Mouse (Mus musculus) lung, embryonic 14.5 days (tissue): ENCODE results near the gene Olfr1084. TPM values are rescaled to one million over a fixed set of nuclear protein-coding genes. Genes with fewer than 3 reads are reported as not detected.
"Not testable (repeated sequence)": the region's sequence is repeated elsewhere in the genome, so short reads cannot be mapped to it uniquely, and the experiment has no call there.

Experiments
- ATAC-seq: fragments of 200-750 bp; cut with Nextera tagmentation; 2 replicates; pipeline ENCODE4 v1.8.0; 2017; ENCODE audit warnings: mild to moderate bottlenecking, moderate TSS enrichment, moderate library complexity; ENCODE audit not compliant: insufficient read depth
- DNase-seq: peaks from one replicate; pipeline ENCODE4 v3.0.0-alpha.2; 2015
- H3K27ac ChIP-seq: fragments of 300-500 bp; sonication (generic); 2 replicates; pipeline ENCODE4 v1.5.1; 2014; ENCODE audit warnings: low read depth, mild to moderate bottlenecking, moderate library complexity
- H3K27me3 ChIP-seq: fragments of 300-500 bp; sonication (generic); 2 replicates; pipeline ENCODE4 v1.6.1; 2014; ENCODE audit warnings: low read length, control low read depth; ENCODE audit not compliant: insufficient read depth
- H3K36me3 ChIP-seq: fragments of 300-500 bp; sonication (generic); 2 replicates; pipeline ENCODE4 v1.6.1; 2014; ENCODE audit warnings: control low read depth; ENCODE audit not compliant: insufficient read depth
- H3K4me1 ChIP-seq: fragments of 300-500 bp; sonication (generic); 2 replicates; pipeline ENCODE4 v1.6.1; 2014; ENCODE audit warnings: antibody characterized with exemption, control low read depth; ENCODE audit not compliant: insufficient read depth
- H3K4me2 ChIP-seq: fragments of 300-500 bp; sonication (generic); 2 replicates; pipeline ENCODE4 v1.6.1; 2014; ENCODE audit warnings: mild to moderate bottlenecking
- H3K4me3 ChIP-seq: fragments of 300-500 bp; sonication (generic); 2 replicates; pipeline ENCODE4 v1.5.1; 2014; ENCODE audit warnings: low read depth, low read length
- H3K9ac ChIP-seq: fragments of 300-500 bp; sonication (generic); 2 replicates; pipeline ENCODE4 v1.6.1; 2014
- H3K9me3 ChIP-seq: fragments of 300-500 bp; sonication (generic); 2 replicates; pipeline ENCODE4 v1.6.1; 2016; ENCODE audit warnings: low read depth, low read length, control low read depth
- CTCF ChIP-seq: IDR thresholded peaks from 2 replicates; pipeline ENCODE4 v1.5.1; 2016; ENCODE audit warnings: antibody characterized with exemption, low read depth
- WGBS: fragments of 180-500 bp; shearing (Covaris S2); extraction: QIAGEN DNeasy Blood & Tissue Kit; methylation state at CpG from one replicate; pipeline ENCODE4 v1.1.7; 2014; 5-methylcytosine and 5-hydroxymethylcytosine counted together
- polyA plus RNA-seq: library from polyadenylated mRNA; unstranded; fragments of >200 nt; fragmentation: Nextera tagmentation; extraction: Ambion mirVana; gene quantifications from 2 replicates; pipeline ENCODE4 v1.2.1, GENCODE M21; 2014

Gene Olfr1084
- not detected in 2 replicates for polyA plus RNA-seq

GRCm38 (mm10) chr2:86639625-86640024 lies at the start of gene Olfr1084:
Olfr1084 (minus strand) TSS chr2:86639725.
- H3K9ac ChIP-seq, H3K4me1 ChIP-seq, H3K9me3 ChIP-seq, H3K27me3 ChIP-seq, H3K27ac ChIP-seq, H3K4me3 ChIP-seq, H3K4me2 ChIP-seq, H3K36me3 ChIP-seq, DNase-seq, ATAC-seq: not testable (repeated sequence)
- 78% methylated on average over 1 of the region's 1 CpGs for WGBS

- ATAC-seq, result no peak
- DNase-seq, result no peak
- H3K27ac ChIP-seq, result no peak within 1 kb of the TSS
- no peaks in the 10 kb centered on the region for H3K9me3 ChIP-seq
- H3K9ac ChIP-seq, result no peak within 1 kb of the TSS
- H3K4me1 ChIP-seq, result no peaks in the 10 kb centered on the region
- H3K4me3 ChIP-seq, result no peak within 1 kb of the TSS
- no peak within 1 kb of the TSS for H3K4me2 ChIP-seq
- TF ChIP-seq CTCF, result no peak
- H3K36me3 ChIP-seq, result no peaks in the 10 kb centered on the region
- no peaks in the 10 kb centered on the region for H3K27me3 ChIP-seq
- 70% methylated on average over 2 of the region's 2 CpGs for WGBS
Measured at GRCm38 (mm10) chr2:86679992-86680391, 40.5 kb upstream of the Olfr1084 start, which contains the start of gene Olfr1086. Olfr1086 (minus strand) TSS chr2:86680092.

GRCm38 (mm10) chr2:86661919-86662318 lies 22.4 kb upstream of the Olfr1084 start, which contains the start of gene Olfr1085:
Olfr1085 (minus strand) TSS chr2:86662019.
- DNase-seq, result no peak
- Histone ChIP-seq H3K9ac (no peak within 1 kb of the TSS), H3K27ac (no peak within 1 kb of the TSS), H3K4me3 (no peak within 1 kb of the TSS), H3K27me3 (no peaks in the 10 kb centered on the region), H3K4me2 (no peak within 1 kb of the TSS), H3K4me1 (no peaks in the 10 kb centered on the region), H3K36me3 (no peaks in the 10 kb centered on the region), H3K9me3 (no peaks in the 10 kb centered on the region)
- TF ChIP-seq CTCF, result no peak
- no peak for ATAC-seq
- 16% methylated on average over 1 of the region's 1 CpGs for WGBS

- H3K27ac ChIP-seq, H3K4me1 ChIP-seq, H3K9ac ChIP-seq, H3K4me2 ChIP-seq, H3K36me3 ChIP-seq, H3K9me3 ChIP-seq, H3K4me3 ChIP-seq, H3K27me3 ChIP-seq, ATAC-seq, DNase-seq: not testable (repeated sequence)
- WGBS, result 57% methylated on average over 1 of the region's 1 CpGs
Measured at GRCm38 (mm10) chr2:86598866-86599265, 40.7 kb downstream of the Olfr1084 start, which contains the start of gene Olfr1082. Olfr1082 (minus strand) TSS chr2:86598966.

Other genes starting within 250 kb of the Olfr1084 start
- gene Olfr1061, start 225.7 kb downstream of the Olfr1084 start, polyA plus RNA-seq, result not detected in 2 replicates
- not detected in 2 replicates for gene Olfr1062, start 213.0 kb downstream of the Olfr1084 start, polyA plus RNA-seq
- gene Olfr1065, start 189.1 kb downstream of the Olfr1084 start, polyA plus RNA-seq, result not detected in 2 replicates
- gene Olfr1066, start 183.5 kb downstream of the Olfr1084 start, polyA plus RNA-seq, result not detected in 2 replicates
- not detected in 2 replicates for gene Olfr228, start 152.3 kb downstream of the Olfr1084 start, polyA plus RNA-seq
- not detected in 2 replicates for gene Olfr1076, start 131.3 kb downstream of the Olfr1084 start, polyA plus RNA-seq
- not detected in 2 replicates for gene Olfr1079, start 97.2 kb downstream of the Olfr1084 start, polyA plus RNA-seq
- gene Olfr1080, start 81.5 kb downstream of the Olfr1084 start, polyA plus RNA-seq, result not detected in 2 replicates
- not detected in 2 replicates for gene Olfr1082, start 40.8 kb downstream of the Olfr1084 start, polyA plus RNA-seq
- gene Olfr1085, start 22.3 kb upstream of the Olfr1084 start, polyA plus RNA-seq, result not detected in 2 replicates
- gene Olfr1086, start 40.4 kb upstream of the Olfr1084 start, polyA plus RNA-seq, result not detected in 2 replicates
- not detected in 2 replicates for gene Olfr1087, start 58.7 kb upstream of the Olfr1084 start, polyA plus RNA-seq
- gene Olfr1089, start 94.0 kb upstream of the Olfr1084 start, polyA plus RNA-seq, result not detected in 2 replicates
- gene Olfr1090, start 119.3 kb upstream of the Olfr1084 start, polyA plus RNA-seq, result not detected in 2 replicates
- gene Olfr1093, start 142.8 kb upstream of the Olfr1084 start, polyA plus RNA-seq, result not detected in 2 replicates
- gene Olfr141, start 170.3 kb upstream of the Olfr1084 start, polyA plus RNA-seq, result not detected in 2 replicates
- gene Olfr1094, start 184.9 kb upstream of the Olfr1084 start, polyA plus RNA-seq, result not detected in 2 replicates
- gene Olfr1095, start 212.0 kb upstream of the Olfr1084 start, polyA plus RNA-seq, result not detected in 2 replicates
- gene Gm13723, start 235.1 kb upstream of the Olfr1084 start, polyA plus RNA-seq, result not detected in 2 replicates